Mouse (Mus musculus) midbrain, postnatal 0 days (tissue): ENCODE measurements around the gene Rasgrf1. TPM values are rescaled to one million over a fixed set of nuclear protein-coding genes. Genes with fewer than 3 reads are reported as not detected.

Source experiments
- ATAC-seq: fragments of 200-750 bp; cut with Nextera tagmentation; 2 replicates; pipeline ENCODE4 v1.8.0; 2017; ENCODE audit warnings: moderate number of reproducible peaks, mild to moderate bottlenecking, moderate TSS enrichment, moderate library complexity; ENCODE audit not compliant: low FRiP score
- DNase-seq: peaks from one replicate; pipeline ENCODE4 v3.0.0-alpha.2; 2015; ENCODE audit warnings: low spot score
- H3K27ac ChIP-seq: fragments of 300-500 bp; sonication (generic); 2 replicates; pipeline ENCODE4 v1.5.1; 2014; ENCODE audit warnings: low read depth, mild to moderate bottlenecking, low read length, mixed read lengths
- H3K27me3 ChIP-seq: fragments of 300-500 bp; sonication (generic); 2 replicates; pipeline ENCODE4 v1.6.1; 2014; ENCODE audit warnings: low read length, control low read depth, mixed read lengths; ENCODE audit not compliant: insufficient read depth
- H3K36me3 ChIP-seq: fragments of 300-500 bp; sonication (generic); 2 replicates; pipeline ENCODE4 v1.6.1; 2014; ENCODE audit warnings: low read length, control low read depth, mixed read lengths; ENCODE audit not compliant: insufficient read depth
- H3K4me1 ChIP-seq: fragments of 300-500 bp; sonication (generic); 2 replicates; pipeline ENCODE4 v1.6.1; 2014; ENCODE audit warnings: mild to moderate bottlenecking, control low read depth, antibody characterized with exemption, low read length, mixed read lengths; ENCODE audit not compliant: insufficient read depth
- H3K4me2 ChIP-seq: fragments of 300-500 bp; sonication (generic); 2 replicates; pipeline ENCODE4 v1.6.1; 2014; ENCODE audit warnings: low read depth, mild to moderate bottlenecking, low read length, mixed read lengths; ENCODE audit not compliant: poor library complexity, severe bottlenecking
- H3K4me3 ChIP-seq: fragments of 300-500 bp; sonication (generic); 2 replicates; pipeline ENCODE4 v1.5.1; 2014; ENCODE audit warnings: low read depth, mild to moderate bottlenecking, low read length, moderate library complexity
- H3K9ac ChIP-seq: fragments of 300-500 bp; sonication (generic); replicated peaks from 2 replicates; pipeline ENCODE4 v1.6.1; 2014; ENCODE audit warnings: mild to moderate bottlenecking, low read length, moderate library complexity, mixed read lengths; ENCODE audit not compliant: poor library complexity, severe bottlenecking
- H3K9me3 ChIP-seq: fragments of 300-500 bp; sonication (generic); 2 replicates; pipeline ENCODE4 v1.6.1; 2016; ENCODE audit warnings: low read length, control low read depth
- CTCF ChIP-seq: IDR thresholded peaks from 2 replicates; pipeline ENCODE4 v1.5.1; 2016; ENCODE audit warnings: antibody characterized with exemption, mild to moderate bottlenecking
- WGBS: fragments of 180-500 bp; shearing (Covaris S2); extraction: QIAGEN DNeasy Blood & Tissue Kit; methylation state at CpG from one replicate; pipeline ENCODE4 v1.1.7; 2014; 5-methylcytosine and 5-hydroxymethylcytosine counted together
- polyA plus RNA-seq: library from polyadenylated mRNA; unstranded; fragments of >200 nt; fragmentation: Nextera tagmentation; extraction: Ambion mirVana; gene quantifications from 2 replicates; pipeline ENCODE4 v1.2.1, GENCODE M21; 2015
- total RNA-seq: library from RNA; depleted of rRNA; stranded (reverse); fragments of >200 nt; gene quantifications from 2 replicates; pipeline ENCODE4 v1.2.3, GENCODE M21; 2014; rRNA removed

Rasgrf1 gene
- total and polyA plus RNA-seq, 2 experiments from 2014 or later, result 24.0 to 40.8 TPM

DNA sequence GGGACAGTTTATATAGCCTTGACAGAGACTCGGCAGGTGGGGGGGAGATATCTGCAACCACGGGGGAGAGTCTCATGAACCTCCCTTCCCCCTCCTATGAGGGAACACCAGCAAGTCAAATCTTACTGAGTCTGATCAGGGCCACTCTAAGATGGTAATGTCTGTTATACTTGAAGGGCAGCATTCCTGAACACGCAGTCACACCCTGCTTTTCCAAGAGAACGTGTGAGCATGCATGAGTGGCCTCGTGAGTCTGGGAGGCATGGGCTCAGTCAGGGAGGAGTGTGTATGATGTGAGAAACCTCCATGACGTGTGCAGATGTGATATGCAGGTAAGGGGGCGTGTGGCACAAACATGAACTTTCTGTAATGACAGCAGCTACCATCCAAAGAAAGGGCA, 159.8 kb downstream of the Rasgrf1 start:
- Histone ChIP-seq H3K27ac (no peak overlapping the region), H3K4me3 (no peak overlapping the region), H3K9ac (no peak overlapping the region), H3K27me3 (no peaks in the 10 kb centered on the region), H3K4me1 (no peaks in the 10 kb centered on the region), H3K9me3 (no peaks in the 10 kb centered on the region), H3K4me2 (no peak overlapping the region), H3K36me3 (no peaks in the 10 kb centered on the region)
- DNase-seq (no peak), ATAC-seq (no peak)
- TF ChIP-seq CTCF, result no peak
- WGBS, result 90% methylated on average over 7 of the region's 7 CpGs

DNA sequence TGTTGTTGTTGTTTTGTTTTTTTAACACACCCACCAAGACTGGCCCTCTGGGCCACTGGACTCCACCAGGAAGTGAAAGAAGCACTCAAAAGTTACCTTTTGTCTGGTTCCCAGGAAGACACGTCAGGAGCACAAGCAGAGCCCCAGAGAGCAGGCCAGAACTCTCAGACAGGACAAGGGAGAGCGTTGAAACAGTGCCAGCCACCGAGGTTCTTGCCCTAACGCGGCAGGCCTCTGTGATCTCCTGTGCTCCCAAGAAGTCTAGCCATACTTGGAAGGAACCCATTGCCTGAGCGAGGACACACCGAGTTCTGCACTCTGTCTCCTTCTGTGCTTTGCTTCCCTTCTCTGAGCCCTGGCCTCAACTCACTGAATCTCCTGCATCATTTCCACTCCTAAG, 160.5 kb downstream of the Rasgrf1 start:
- WGBS, result 81% methylated on average over 7 of the region's 7 CpGs
- H3K4me1 ChIP-seq, result no peaks in the 10 kb centered on the region
- no peak overlapping the region for H3K27ac ChIP-seq
- DNase-seq (no peak), ATAC-seq (no peak)
- no peaks in the 10 kb centered on the region for H3K36me3 ChIP-seq
- no peak overlapping the region for H3K4me2 ChIP-seq
- no peak for TF ChIP-seq CTCF
- H3K27me3 ChIP-seq, result no peaks in the 10 kb centered on the region
- H3K9ac ChIP-seq, result no peak overlapping the region
- H3K9me3 ChIP-seq, result no peaks in the 10 kb centered on the region
- H3K4me3 ChIP-seq, result no peak overlapping the region

DNA sequence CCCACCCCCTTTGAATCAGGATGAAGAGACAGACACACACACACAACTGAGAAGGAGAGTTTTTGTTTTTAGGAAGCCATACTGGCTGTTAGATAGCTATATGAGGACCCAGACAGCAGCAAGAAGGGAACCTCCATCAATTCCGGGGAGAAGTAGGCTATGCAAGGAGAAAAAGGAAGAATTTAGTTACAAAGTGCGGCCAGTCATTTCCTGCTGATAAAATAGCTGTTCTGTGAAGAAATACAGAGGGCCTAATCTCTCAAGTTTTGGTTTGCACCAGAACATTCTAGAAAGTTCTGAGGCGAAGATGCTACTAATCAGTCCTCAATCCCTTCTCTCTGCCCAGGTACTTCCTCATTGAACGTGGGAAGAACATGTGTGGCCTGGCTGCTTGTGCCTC, 165.6 kb downstream of the Rasgrf1 start:
- no peak for TF ChIP-seq CTCF
- Histone ChIP-seq H3K4me2 (no peak overlapping the region), H3K9me3 (no peaks in the 10 kb centered on the region), H3K27ac (no peak overlapping the region), H3K4me1 (no peaks in the 10 kb centered on the region), H3K27me3 (no peaks in the 10 kb centered on the region), H3K36me3 (no peaks in the 10 kb centered on the region), H3K9ac (no peak overlapping the region), H3K4me3 (no peak overlapping the region)
- WGBS, result 90% methylated on average over 4 of the region's 4 CpGs
- DNase-seq (no peak), ATAC-seq (no peak)

DNA sequence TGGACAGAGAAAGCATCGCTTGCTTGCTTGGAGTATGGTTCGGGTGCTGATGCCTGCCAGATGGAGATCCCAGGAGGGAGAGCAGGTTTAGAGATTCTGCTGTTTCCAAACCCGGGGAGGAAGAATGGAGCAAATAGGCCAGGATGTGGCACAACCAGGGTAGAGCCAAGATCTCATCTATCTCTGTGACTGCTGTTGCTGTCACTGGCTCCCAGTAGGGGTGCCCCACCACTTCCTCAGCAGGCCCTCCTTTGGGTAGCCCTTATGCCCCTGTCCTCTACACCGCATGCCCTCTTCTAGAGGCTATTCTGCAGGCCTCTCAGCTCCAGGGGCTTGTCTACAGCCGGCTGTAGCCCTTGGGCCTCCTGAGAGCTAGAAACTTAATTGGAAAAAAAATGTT, 166.4 kb downstream of the Rasgrf1 start:
- WGBS, result 86% methylated on average over 5 of the region's 5 CpGs
- Histone ChIP-seq H3K27ac (no peak overlapping the region), H3K27me3 (no peaks in the 10 kb centered on the region), H3K36me3 (no peaks in the 10 kb centered on the region), H3K4me2 (no peak overlapping the region), H3K4me1 (no peaks in the 10 kb centered on the region), H3K9me3 (no peaks in the 10 kb centered on the region), H3K4me3 (no peak overlapping the region), H3K9ac (no peak overlapping the region)
- ATAC-seq, result no peak
- no peak for TF ChIP-seq CTCF
- DNase-seq, result no peak

Other genes with a start within 250 kb of the Rasgrf1 start
- gene Tmed3, start 204.8 kb upstream of the Rasgrf1 start, total RNA-seq, result 56.5 and 59.3 TPM in 2 replicates
- gene Tmed3, start 204.8 kb upstream of the Rasgrf1 start, polyA plus RNA-seq, result 57.6 and 62.2 TPM in 2 replicates
- gene Ankrd34c, start 171.4 kb upstream of the Rasgrf1 start, total RNA-seq, result 2.5 and 3.7 TPM in 2 replicates
- 0.74 and 0.86 TPM in 2 replicates for gene Ankrd34c, start 171.4 kb upstream of the Rasgrf1 start, polyA plus RNA-seq
- gene Ctsh, start 144.2 kb downstream of the Rasgrf1 start, total RNA-seq, result 18.5 and 21.4 TPM in 2 replicates
- gene Ctsh, start 144.2 kb downstream of the Rasgrf1 start, polyA plus RNA-seq, result 33.1 and 35.5 TPM in 2 replicates
- 241 and 283 TPM in 2 replicates for gene Morf4l1, start 204.9 kb downstream of the Rasgrf1 start, total RNA-seq
- 652 and 688 TPM in 2 replicates for gene Morf4l1, start 204.9 kb downstream of the Rasgrf1 start, polyA plus RNA-seq